Mouse (Mus musculus) lung, postnatal 0 days (tissue): ENCODE results near the gene Trip12. TPM values are rescaled to one million over a fixed set of nuclear protein-coding genes. Genes with fewer than 3 reads are reported as not detected.

Source experiments
- ATAC-seq: fragments of 200-750 bp; cut with Nextera tagmentation; 2 replicates; pipeline ENCODE4 v1.8.0; 2017; ENCODE audit warnings: moderate library complexity
- DNase-seq: peaks from one replicate; pipeline ENCODE4 v3.0.0-alpha.2; 2016; ENCODE audit warnings: low spot score
- H3K27ac ChIP-seq: fragments of 300-500 bp; sonication (generic); 2 replicates; pipeline ENCODE4 v1.5.1; 2014; ENCODE audit warnings: antibody characterized with exemption, mild to moderate bottlenecking, low read length, mixed read lengths
- H3K27me3 ChIP-seq: fragments of 300-500 bp; sonication (generic); replicated peaks from 2 replicates; pipeline ENCODE4 v1.6.1; 2014; ENCODE audit warnings: low read length, mixed read lengths; ENCODE audit not compliant: insufficient read depth
- H3K36me3 ChIP-seq: fragments of 300-500 bp; sonication (generic); 2 replicates; pipeline ENCODE4 v1.6.1; 2014; ENCODE audit warnings: low read length, mixed read lengths; ENCODE audit not compliant: insufficient read depth
- H3K4me1 ChIP-seq: fragments of 300-500 bp; sonication (generic); 2 replicates; pipeline ENCODE4 v1.6.1; 2014; ENCODE audit warnings: antibody characterized with exemption, low read depth, low read length, mixed read lengths; ENCODE audit not compliant: insufficient read depth
- H3K4me2 ChIP-seq: fragments of 300-500 bp; sonication (generic); replicated peaks from 2 replicates; pipeline ENCODE4 v1.6.1; 2014; ENCODE audit warnings: low read depth, mild to moderate bottlenecking, low read length, moderate library complexity, mixed read lengths
- H3K4me3 ChIP-seq: fragments of 300-500 bp; sonication (generic); 2 replicates; pipeline ENCODE4 v1.5.1; 2014; ENCODE audit warnings: low read depth, low read length
- H3K9ac ChIP-seq: fragments of 300-500 bp; sonication (generic); replicated peaks from 2 replicates; pipeline ENCODE4 v1.6.1; 2014; ENCODE audit warnings: low read depth, mild to moderate bottlenecking
- H3K9me3 ChIP-seq: fragments of 300-500 bp; sonication (generic); 2 replicates; pipeline ENCODE4 v1.6.1; 2016; ENCODE audit warnings: low read length, mixed read lengths
- CTCF ChIP-seq: IDR thresholded peaks from 2 replicates; pipeline ENCODE4 v1.5.1; 2016; ENCODE audit warnings: antibody characterized with exemption, mild to moderate bottlenecking
- EP300 ChIP-seq: IDR thresholded peaks from 2 replicates; pipeline ENCODE4 v1.6.1; 2016; ENCODE audit warnings: antibody characterized with exemption, mild to moderate bottlenecking, control low read depth
- WGBS: fragments of 180-500 bp; shearing (Covaris S2); extraction: QIAGEN DNeasy Blood & Tissue Kit; methylation state at CpG from one replicate; pipeline ENCODE4 v1.1.7; 2014; 5-methylcytosine and 5-hydroxymethylcytosine counted together
- polyA plus RNA-seq: library from polyadenylated mRNA; unstranded; fragments of >200 nt; fragmentation: Nextera tagmentation; extraction: Ambion mirVana; gene quantifications from 2 replicates; pipeline ENCODE4 v1.2.1, GENCODE M21; 2015

Gene Trip12
- polyA plus RNA-seq, 1 experiment from 2014 or later = 26.6 TPM

DNA sequence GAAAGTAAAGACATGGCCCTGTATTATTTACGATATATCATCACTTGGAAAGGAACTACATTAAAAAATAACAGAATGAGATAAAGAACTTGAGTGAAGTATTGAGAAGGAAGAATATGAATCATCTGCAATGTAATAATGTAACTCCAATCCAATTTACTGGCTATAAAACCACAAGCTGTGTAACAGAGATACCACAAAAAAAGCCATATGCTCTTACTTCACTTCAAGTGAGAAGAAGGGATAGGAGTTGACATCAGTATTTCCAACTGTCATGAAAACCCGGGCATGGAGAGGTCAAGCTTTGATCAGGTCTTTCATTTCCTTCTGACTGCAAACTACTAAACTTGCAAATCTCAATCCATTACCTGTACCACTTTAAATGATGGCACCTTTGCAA lies 48.9 kb downstream of the Trip12 start:
- H3K9ac ChIP-seq = no peak overlapping the region
- no peak overlapping the region for H3K4me2 ChIP-seq
- peaks cover 12% of the 10 kb centered on the region; the same call in 1 of the 2 replicates for H3K36me3 ChIP-seq
- H3K4me3 ChIP-seq = no peak overlapping the region
- H3K4me1 ChIP-seq = no peaks in the 10 kb centered on the region
- H3K27me3 ChIP-seq = no peaks in the 10 kb centered on the region
- H3K9me3 ChIP-seq = no peaks in the 10 kb centered on the region
- H3K27ac ChIP-seq = no peak overlapping the region
- WGBS = 87% methylated on average over 2 of the region's 2 CpGs
- TF ChIP-seq EP300 (no peak), CTCF (no peak)
- ATAC-seq (no peak), DNase-seq (no peak)

- no peak overlapping the region for H3K27ac ChIP-seq
- no peaks in the 10 kb centered on the region for H3K27me3 ChIP-seq
- ATAC-seq (no peak), DNase-seq (no peak)
- H3K36me3 ChIP-seq = peaks cover 17% of the 10 kb centered on the region; the same call in 1 of the 2 replicates
- WGBS = 99% methylated on average over 3 of the region's 3 CpGs
- no peak overlapping the region for H3K9ac ChIP-seq
- TF ChIP-seq EP300 (no peak), CTCF (no peak)
- no peaks in the 10 kb centered on the region for H3K9me3 ChIP-seq
- no peaks in the 10 kb centered on the region for H3K4me1 ChIP-seq
- H3K4me2 ChIP-seq = no peak overlapping the region
- H3K4me3 ChIP-seq = no peak overlapping the region
Measured at GRCm38 (mm10) chr1:84780630-84781029, 59.7 kb downstream of the Trip12 start.

DNA sequence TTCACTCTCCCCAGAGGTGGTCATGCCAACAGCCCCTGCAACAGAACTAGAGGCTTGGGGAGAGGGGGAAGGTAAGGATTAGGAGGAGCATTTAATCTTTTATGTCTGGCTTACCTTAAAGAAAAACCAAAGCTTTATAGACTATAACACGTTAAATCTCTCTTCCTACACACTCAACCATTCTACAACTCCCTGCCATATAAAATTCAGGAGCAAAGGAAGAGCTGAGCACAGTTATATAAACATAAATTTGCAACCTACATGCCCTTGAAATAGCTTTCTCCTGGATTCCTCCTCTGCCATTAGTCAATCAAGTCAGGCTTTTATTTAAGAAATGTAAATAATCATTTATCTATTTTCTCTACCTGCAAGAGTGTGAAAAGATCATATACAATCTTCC lies 62.9 kb downstream of the Trip12 start:
- H3K4me3 ChIP-seq = no peak overlapping the region
- TF ChIP-seq CTCF = no peak
- TF ChIP-seq EP300 = no peak
- 0 out of 2 replicates have a peak, but pooled peaks cover 6% of the 10 kb centered on the region for H3K36me3 ChIP-seq
- ATAC-seq (no peak), DNase-seq (no peak)
- WGBS = 85% methylated on average over 1 of the region's 1 CpGs
- no peak overlapping the region for H3K9ac ChIP-seq
- no peak overlapping the region for H3K27ac ChIP-seq
- H3K27me3 ChIP-seq = no peaks in the 10 kb centered on the region
- no peaks in the 10 kb centered on the region for H3K9me3 ChIP-seq
- H3K4me1 ChIP-seq = no peaks in the 10 kb centered on the region
- no peak overlapping the region for H3K4me2 ChIP-seq

DNA sequence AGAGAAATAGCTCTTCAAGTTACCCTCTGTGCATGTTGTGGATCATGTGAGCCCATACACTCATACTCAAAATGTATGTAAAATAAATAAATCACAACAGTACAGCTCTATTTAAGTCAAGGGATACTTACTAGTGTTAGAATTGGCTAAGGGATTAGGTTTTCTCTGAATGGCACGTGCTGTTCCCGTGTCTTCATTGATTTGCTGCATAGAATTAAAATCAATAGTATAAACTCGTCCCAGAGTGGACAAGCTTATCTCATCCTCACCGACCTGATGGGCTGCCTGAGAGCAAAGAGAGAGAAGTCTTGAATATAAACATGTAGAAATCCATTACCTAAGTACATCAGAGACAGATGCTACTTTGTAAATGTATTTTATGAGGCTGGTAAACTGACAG lies 81.5 kb downstream of the Trip12 start:
- Histone ChIP-seq H3K4me1 (no peaks in the 10 kb centered on the region), H3K36me3 (peaks cover 14% of the 10 kb centered on the region), H3K4me2 (no peak overlapping the region), H3K4me3 (no peak overlapping the region), H3K9ac (no peak overlapping the region), H3K27ac (no peak overlapping the region), H3K27me3 (no peaks in the 10 kb centered on the region), H3K9me3 (no peaks in the 10 kb centered on the region)
- no peak for ATAC-seq
- TF ChIP-seq CTCF = no peak
- no peak for TF ChIP-seq EP300
- no peak for DNase-seq
- WGBS = 84% methylated on average over 4 of the region's 4 CpGs

- Histone ChIP-seq H3K27me3 (no peaks in the 10 kb centered on the region), H3K27ac (no peak overlapping the region), H3K9me3 (no peaks in the 10 kb centered on the region), H3K9ac (no peak overlapping the region), H3K36me3 (peaks cover 43% of the 10 kb centered on the region; the same call in 1 of the 2 replicates), H3K4me2 (no peak overlapping the region), H3K4me1 (no peaks in the 10 kb centered on the region), H3K4me3 (no peak overlapping the region)
- DNase-seq = no peak
- ATAC-seq = no peak
- WGBS = 92% methylated on average over 3 of the region's 3 CpGs
- TF ChIP-seq EP300 (no peak), CTCF (no peak)
Measured at GRCm38 (mm10) chr1:84742156-84742555, 98.2 kb downstream of the Trip12 start.

- Histone ChIP-seq H3K4me2 (no peak overlapping the region), H3K27me3 (no peaks in the 10 kb centered on the region), H3K9me3 (no peaks in the 10 kb centered on the region), H3K36me3 (peaks cover 46% of the 10 kb centered on the region), H3K4me3 (no peak overlapping the region), H3K9ac (no peak overlapping the region), H3K27ac (no peak overlapping the region), H3K4me1 (no peaks in the 10 kb centered on the region)
- ATAC-seq (no peak), DNase-seq (no peak)
- WGBS = 67% methylated on average over 1 of the region's 1 CpGs
- TF ChIP-seq CTCF (no peak), EP300 (no peak)
Measured at GRCm38 (mm10) chr1:84740080-84740479, 100.2 kb downstream of the Trip12 start.

- H3K4me3 ChIP-seq = no peak overlapping the region
- peaks cover 32% of the 10 kb centered on the region for H3K36me3 ChIP-seq
- H3K9ac ChIP-seq = no peak overlapping the region
- ATAC-seq (peak; percentile 85), DNase-seq (peak; percentile 62)
- H3K4me1 ChIP-seq = no peaks in the 10 kb centered on the region
- H3K27ac ChIP-seq = no peak overlapping the region
- no peak overlapping the region for H3K4me2 ChIP-seq
- no peaks in the 10 kb centered on the region for H3K27me3 ChIP-seq
- H3K9me3 ChIP-seq = no peaks in the 10 kb centered on the region
- WGBS = 23% methylated on average over 1 of the region's 1 CpGs
- TF ChIP-seq CTCF (no peak), EP300 (no peak)
Measured at GRCm38 (mm10) chr1:84737097-84737496, 103.2 kb downstream of the Trip12 start.
